Mouse (Mus musculus) erythroblast, embryonic 14.5 days (primary cell): ENCODE measurements around the gene Nudt11. TPM values are rescaled to one million over a fixed set of nuclear protein-coding genes. Genes with fewer than 3 reads are reported as not detected.
"Not testable (repeated sequence)": the region's sequence is repeated elsewhere in the genome, so short reads cannot be mapped to it uniquely, and the experiment has no call there.

Experiments
- H3K27me3 ChIP-seq: 2 replicates; pipeline ENCODE4 v1.6.1; 2012; ENCODE audit warnings: inconsistent platforms; ENCODE audit not compliant: control insufficient read depth
- H3K36me3 ChIP-seq: 2 replicates; pipeline ENCODE4 v1.6.1; 2012; ENCODE audit warnings: mild to moderate bottlenecking, inconsistent platforms; ENCODE audit not compliant: control insufficient read depth
- H3K4me1 ChIP-seq: 2 replicates; pipeline ENCODE4 v1.6.1; 2012; ENCODE audit warnings: inconsistent platforms; ENCODE audit not compliant: control insufficient read depth
- H3K4me3 ChIP-seq: replicated peaks from 2 replicates; pipeline ENCODE3; 2012; ENCODE audit warnings: moderate library complexity, mild to moderate bottlenecking, inconsistent platforms
- H3K9me3 ChIP-seq: 2 replicates; pipeline ENCODE4 v1.6.1; 2012; ENCODE audit warnings: low read length, inconsistent platforms, mixed read lengths; ENCODE audit not compliant: control insufficient read depth
- GATA1 ChIP-seq: IDR thresholded peaks from 2 replicates; pipeline ENCODE4 v1.6.1; 2012; ENCODE audit warnings: low read length, inconsistent platforms, mixed read lengths
- TAL1 ChIP-seq: IDR thresholded peaks from 3 replicates; pipeline ENCODE4 v1.6.1; 2012; ENCODE audit warnings: low read length, inconsistent platforms, mixed read lengths
- polyA plus RNA-seq: library from polyadenylated mRNA; stranded (reverse); fragments of >175 nt; gene quantifications from 2 replicates; pipeline ENCODE4 v1.2.3, GENCODE M21; 2012

Nudt11 gene
- 0.01 TPM in 1 of 2 replicates, not detected in the other for polyA plus RNA-seq

- not testable (repeated sequence) for H3K36me3 ChIP-seq, H3K9me3 ChIP-seq, H3K4me3 ChIP-seq, H3K27me3 ChIP-seq, H3K4me1 ChIP-seq
These were observed at the start of gene Nudt11 for GRCm38 (mm10) chrX:6047066-6047935. TSS of gene Nudt11 (plus strand) at chrX:6047453.

- not testable (repeated sequence) for H3K4me3 ChIP-seq, H3K9me3 ChIP-seq, H3K27me3 ChIP-seq, H3K4me1 ChIP-seq, H3K36me3 ChIP-seq
These were observed 822 bp downstream of the Nudt11 start for GRCm38 (mm10) chrX:6047936-6048614.

- Histone ChIP-seq H3K4me3 (no peak overlapping the region), H3K4me1 (no peaks in the 10 kb centered on the region)
- TF ChIP-seq GATA1 (no peak), TAL1 (no peak)
These were observed 14.3 kb downstream of the Nudt11 start for GRCm38 (mm10) chrX:6061563-6061962.

GRCm38 (mm10) chrX:6082954-6083680 lies 35.9 kb downstream of the Nudt11 start, which contains the start of gene AU022751:
TSS of gene AU022751 (minus strand) at chrX:6083419.
- no peaks in the 10 kb centered on the region for H3K4me1 ChIP-seq
- no peaks in the 10 kb centered on the region for H3K36me3 ChIP-seq
- H3K4me3 ChIP-seq, result no peak within 1 kb of the TSS
- peaks cover 26% of the 10 kb centered on the region for H3K9me3 ChIP-seq
- no peaks in the 10 kb centered on the region for H3K27me3 ChIP-seq
- TF ChIP-seq TAL1 (no peak), GATA1 (no peak)

More at GRCm38 (mm10) chrX:6061563-6061962, 14.3 kb downstream of the Nudt11 start:
- Histone ChIP-seq H3K9me3 (no peaks in the 10 kb centered on the region), H3K36me3 (no peaks in the 10 kb centered on the region), H3K27me3 (no peaks in the 10 kb centered on the region)

- Histone ChIP-seq H3K4me1 (no peaks in the 10 kb centered on the region), H3K4me3 (no peak overlapping the region), H3K27me3 (peaks cover 10% of the 10 kb centered on the region), H3K9me3 (no peaks in the 10 kb centered on the region), H3K36me3 (no peaks in the 10 kb centered on the region)
- TF ChIP-seq TAL1, result no peak
- TF ChIP-seq GATA1, result no peak
These were observed 44.3 kb downstream of the Nudt11 start for GRCm38 (mm10) chrX:6091547-6091946.

GRCm38 (mm10) chrX:6091996-6092757 lies 44.9 kb downstream of the Nudt11 start:
- Histone ChIP-seq H3K4me3 (no peak overlapping the region), H3K36me3 (no peaks in the 10 kb centered on the region), H3K4me1 (no peaks in the 10 kb centered on the region), H3K9me3 (no peaks in the 10 kb centered on the region), H3K27me3 (peaks cover 10% of the 10 kb centered on the region)
- no peak for TF ChIP-seq GATA1
- no peak for TF ChIP-seq TAL1

Other genes starting within 250 kb of the Nudt11 start
- gene AU022751, start 36.0 kb downstream of the Nudt11 start, polyA plus RNA-seq, result not detected in 2 replicates
- gene Nudt10, start 125.6 kb downstream of the Nudt11 start, polyA plus RNA-seq, result not detected in 2 replicates